Mouse (Mus musculus) spleen, postnatal 0 days (tissue): ENCODE results near the gene Olfr1080. TPM values are rescaled to one million over a fixed set of nuclear protein-coding genes. Genes with fewer than 3 reads are reported as not detected.

Experiments
- polyA plus RNA-seq: library from polyadenylated mRNA; unstranded; fragments of >200 nt; fragmentation: Nextera tagmentation; extraction: Ambion mirVana; gene quantifications from 2 replicates; pipeline ENCODE4 v1.2.1, GENCODE M21; 2015

The Olfr1080 gene
- not detected in 2 replicates for polyA plus RNA-seq

GRCm38 (mm10) chr2:86558135-86558534 is at the start of gene Olfr1080:
Gene Olfr1080, minus strand, starts transcription at chr2:86558235.

GRCm38 (mm10) chr2:86598866-86599265 is 40.8 kb upstream of the Olfr1080 start, which contains the start of gene Olfr1082:
Gene Olfr1082, minus strand, starts transcription at chr2:86598966.

GRCm38 (mm10) chr2:86542380-86542779 is 15.7 kb downstream of the Olfr1080 start, which contains the start of gene Olfr1079:
Gene Olfr1079, minus strand, starts transcription at chr2:86542480.

GRCm38 (mm10) chr2:86508161-86508560 is 49.9 kb downstream of the Olfr1080 start, which contains the start of gene Olfr1076:
Gene Olfr1076, plus strand, starts transcription at chr2:86508461.

Other genes with a start within 250 kb of the Olfr1080 start
- not detected in 2 replicates for gene Olfr1053, start 243.0 kb downstream of the Olfr1080 start, polyA plus RNA-seq
- gene Olfr1054, start 222.8 kb downstream of the Olfr1080 start, polyA plus RNA-seq = not detected in 2 replicates
- gene Olfr1055, start 208.0 kb downstream of the Olfr1080 start, polyA plus RNA-seq = not detected in 2 replicates
- gene Olfr1056, start 195.8 kb downstream of the Olfr1080 start, polyA plus RNA-seq = not detected in 2 replicates
- gene Olfr1057, start 179.8 kb downstream of the Olfr1080 start, polyA plus RNA-seq = not detected in 2 replicates
- not detected in 2 replicates for gene Olfr1058, start 169.7 kb downstream of the Olfr1080 start, polyA plus RNA-seq
- gene Olfr1061, start 144.2 kb downstream of the Olfr1080 start, polyA plus RNA-seq = not detected in 2 replicates
- not detected in 2 replicates for gene Olfr1062, start 131.5 kb downstream of the Olfr1080 start, polyA plus RNA-seq
- gene Olfr1065, start 107.6 kb downstream of the Olfr1080 start, polyA plus RNA-seq = not detected in 2 replicates
- not detected in 2 replicates for gene Olfr1066, start 102.0 kb downstream of the Olfr1080 start, polyA plus RNA-seq
- gene Olfr228, start 70.8 kb downstream of the Olfr1080 start, polyA plus RNA-seq = not detected in 2 replicates
- not detected in 2 replicates for gene Olfr1076, start 49.8 kb downstream of the Olfr1080 start, polyA plus RNA-seq
- not detected in 2 replicates for gene Olfr1079, start 15.8 kb downstream of the Olfr1080 start, polyA plus RNA-seq
- not detected in 2 replicates for gene Olfr1082, start 40.7 kb upstream of the Olfr1080 start, polyA plus RNA-seq
- gene Olfr1084, start 81.5 kb upstream of the Olfr1080 start, polyA plus RNA-seq = not detected in 2 replicates
- not detected in 2 replicates for gene Olfr1085, start 103.8 kb upstream of the Olfr1080 start, polyA plus RNA-seq
- not detected in 2 replicates for gene Olfr1086, start 121.9 kb upstream of the Olfr1080 start, polyA plus RNA-seq
- gene Olfr1087, start 140.2 kb upstream of the Olfr1080 start, polyA plus RNA-seq = not detected in 2 replicates
- not detected in 2 replicates for gene Olfr1089, start 175.5 kb upstream of the Olfr1080 start, polyA plus RNA-seq
- gene Olfr1090, start 200.8 kb upstream of the Olfr1080 start, polyA plus RNA-seq = not detected in 2 replicates
- gene Olfr1093, start 224.2 kb upstream of the Olfr1080 start, polyA plus RNA-seq = not detected in 2 replicates